Mouse (Mus musculus) cerebellum, adult 2 months (tissue): ENCODE measurements at regions not wholly inside any gene's neighbourhood (a gene's known extent, or its start where the extent isn't known, plus 50 kb on each side); places are given as distances from the start of the nearest gene placed in this dataset.
"Not testable (repeated sequence)": the region's sequence is repeated elsewhere in the genome, so short reads cannot be mapped to it uniquely, and the experiment has no call there.

Experiments used
- DNase-seq, 2 experiments: peaks; one replicate each; pipeline ENCODE4 v3.0.0; 2021
- H3K27ac ChIP-seq: fragments of 200-500 bp; 2 replicates; pipeline ENCODE4 v1.5.1; 2012; ENCODE audit warnings: low read length, control low read depth, inconsistent platforms; ENCODE audit not compliant: insufficient read depth
- H3K27me3 ChIP-seq: fragments of 200-500 bp; 2 replicates; pipeline ENCODE4 v1.6.1; 2012; ENCODE audit warnings: inconsistent platforms, mild to moderate bottlenecking, low read length, moderate library complexity; ENCODE audit not compliant: control insufficient read depth, insufficient read depth
- H3K4me1 ChIP-seq: fragments of 200-500 bp; 2 replicates; pipeline ENCODE4 v1.6.1; 2011; ENCODE audit warnings: low read length; ENCODE audit not compliant: control insufficient read depth, insufficient read depth
- H3K4me3 ChIP-seq: fragments of 200-500 bp; replicated peaks from 2 replicates; pipeline ENCODE3; 2011; ENCODE audit warnings: mild to moderate bottlenecking, low read depth, low read length, control low read depth; ENCODE audit not compliant: insufficient read depth
- CTCF ChIP-seq: fragments of 200-500 bp; IDR thresholded peaks from 2 replicates; pipeline ENCODE4 v1.5.1; 2011; ENCODE audit warnings: low read depth, mild to moderate bottlenecking, control low read depth, low read length, moderate library complexity, borderline replicate concordance; ENCODE audit not compliant: insufficient read depth
- POLR2A ChIP-seq: fragments of 200-500 bp; IDR thresholded peaks from 2 replicates; pipeline ENCODE4 v1.6.1; 2011; ENCODE audit warnings: low read length, control low read depth, borderline replicate concordance; ENCODE audit not compliant: insufficient read depth
- WGBS: fragments of 180-500 bp; shearing (Covaris S2); methylation state at CpG from one replicate; pipeline ENCODE4 v1.1.7; 2018; 5-methylcytosine and 5-hydroxymethylcytosine counted together

- H3K27me3 ChIP-seq, DNase-seq, H3K4me1 ChIP-seq, H3K27ac ChIP-seq, H3K4me3 ChIP-seq: not testable (repeated sequence)
- WGBS, result 87% methylated on average over 4 of the region's 4 CpGs
Observed at GRCm38 (mm10) chr6:22789731-22790130, 85.6 kb upstream of the Ptprz1 start.

DNA sequence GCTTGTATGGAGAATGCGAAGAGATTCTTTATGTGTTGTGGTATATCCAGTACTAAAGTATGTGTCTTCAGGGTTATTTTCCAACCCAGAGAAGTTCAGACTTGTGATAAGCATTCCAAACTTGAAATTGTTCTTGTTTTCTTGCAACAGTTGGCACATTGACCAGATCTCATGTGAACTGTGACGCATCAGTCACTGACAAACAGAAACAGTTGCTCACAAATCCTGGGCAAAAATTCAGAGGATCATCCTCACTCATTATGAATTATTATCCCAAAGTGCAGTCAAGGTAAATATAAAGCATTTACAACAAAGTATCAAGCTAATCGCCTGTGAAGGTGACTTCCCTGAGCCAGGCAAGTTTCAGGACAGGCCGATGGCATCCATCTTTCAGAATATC, 83.5 kb upstream of the Ptprz1 start:
- no peak for DNase-seq
- Histone ChIP-seq H3K4me3 (no peak overlapping the region), H3K27ac (no peak overlapping the region), H3K27me3 (no peaks in the 10 kb centered on the region), H3K4me1 (no peaks in the 10 kb centered on the region)
- TF ChIP-seq POLR2A (no peak), CTCF (no peak)
- 90% methylated on average over 4 of the region's 4 CpGs for WGBS

GRCm38 (mm10) chr6:22792601-22793000, 82.7 kb upstream of the Ptprz1 start:
- no peaks in the 10 kb centered on the region for H3K27me3 ChIP-seq
- H3K27ac ChIP-seq, result no peak overlapping the region
- DNase-seq, result no peak
- no peaks in the 10 kb centered on the region for H3K4me1 ChIP-seq
- H3K4me3 ChIP-seq, result no peak overlapping the region
- TF ChIP-seq CTCF (no peak), POLR2A (no peak)
- 89% methylated on average over 3 of the region's 3 CpGs for WGBS

- DNase-seq, result peak; percentile 8 to 38
- no peak overlapping the region for H3K27ac ChIP-seq
- WGBS, result 18% methylated on average over 12 of the region's 12 CpGs
- no peaks in the 10 kb centered on the region for H3K4me1 ChIP-seq
- TF ChIP-seq POLR2A, result no peak
- no peak for TF ChIP-seq CTCF
- H3K4me3 ChIP-seq, result no peak overlapping the region
- H3K27me3 ChIP-seq, result no peaks in the 10 kb centered on the region
Observed at GRCm38 (mm10) chr6:22794071-22794721, 81.1 kb upstream of the Ptprz1 start.

GRCm38 (mm10) chr6:22794755-22795154, 80.5 kb upstream of the Ptprz1 start:
- WGBS, result 67% methylated on average over 3 of the region's 3 CpGs
- DNase-seq, result peak in 1 of 2 experiments; percentile 3
- Histone ChIP-seq H3K27ac (no peak overlapping the region), H3K4me1 (no peaks in the 10 kb centered on the region), H3K4me3 (no peak overlapping the region), H3K27me3 (no peaks in the 10 kb centered on the region)
- no peak for TF ChIP-seq CTCF
- no peak for TF ChIP-seq POLR2A

DNA sequence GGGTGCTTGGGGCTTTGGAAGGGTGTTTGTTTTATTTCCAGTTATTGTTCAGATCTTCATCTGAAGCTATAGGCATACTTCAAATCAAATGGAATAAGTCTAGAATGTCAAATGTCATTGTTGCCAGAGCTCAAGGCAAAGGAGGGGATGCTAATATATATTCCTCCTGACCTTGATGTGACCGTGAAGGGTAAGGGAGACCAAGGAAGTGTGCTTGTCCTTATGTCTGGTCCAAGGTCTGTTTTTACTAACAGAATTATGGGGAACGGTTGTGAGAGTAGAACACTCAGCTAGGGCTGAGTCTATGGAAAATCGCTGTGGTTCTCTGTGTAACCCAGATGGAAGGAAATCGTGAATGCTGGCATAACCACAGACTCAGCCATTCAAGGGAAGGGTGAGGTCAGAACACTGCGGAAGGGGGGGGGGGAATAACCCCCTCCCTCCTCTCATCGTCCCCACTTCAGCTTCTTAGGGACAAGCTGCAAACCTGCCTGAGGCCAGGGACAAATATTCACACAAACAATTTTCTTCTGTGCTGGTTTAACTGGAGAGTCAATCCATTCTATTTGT, 79.9 kb upstream of the Ptprz1 start:
- Histone ChIP-seq H3K27me3 (no peaks in the 10 kb centered on the region), H3K27ac (no peak overlapping the region), H3K4me1 (no peaks in the 10 kb centered on the region), H3K4me3 (no peak overlapping the region)
- DNase-seq, result no peak
- WGBS, result 32% methylated on average over 6 of the region's 6 CpGs
- TF ChIP-seq CTCF (no peak), POLR2A (no peak)

- Histone ChIP-seq H3K27ac (no peak overlapping the region), H3K4me3 (no peak overlapping the region), H3K4me1 (no peaks in the 10 kb centered on the region; the same call in 1 of the 2 replicates), H3K27me3 (no peaks in the 10 kb centered on the region)
- no peak for TF ChIP-seq POLR2A
- no peak for TF ChIP-seq CTCF
- 90% methylated on average over 3 of the region's 3 CpGs for WGBS
- no peak for DNase-seq
Observed at GRCm38 (mm10) chr6:22801908-22802307, 73.4 kb upstream of the Ptprz1 start.

DNA sequence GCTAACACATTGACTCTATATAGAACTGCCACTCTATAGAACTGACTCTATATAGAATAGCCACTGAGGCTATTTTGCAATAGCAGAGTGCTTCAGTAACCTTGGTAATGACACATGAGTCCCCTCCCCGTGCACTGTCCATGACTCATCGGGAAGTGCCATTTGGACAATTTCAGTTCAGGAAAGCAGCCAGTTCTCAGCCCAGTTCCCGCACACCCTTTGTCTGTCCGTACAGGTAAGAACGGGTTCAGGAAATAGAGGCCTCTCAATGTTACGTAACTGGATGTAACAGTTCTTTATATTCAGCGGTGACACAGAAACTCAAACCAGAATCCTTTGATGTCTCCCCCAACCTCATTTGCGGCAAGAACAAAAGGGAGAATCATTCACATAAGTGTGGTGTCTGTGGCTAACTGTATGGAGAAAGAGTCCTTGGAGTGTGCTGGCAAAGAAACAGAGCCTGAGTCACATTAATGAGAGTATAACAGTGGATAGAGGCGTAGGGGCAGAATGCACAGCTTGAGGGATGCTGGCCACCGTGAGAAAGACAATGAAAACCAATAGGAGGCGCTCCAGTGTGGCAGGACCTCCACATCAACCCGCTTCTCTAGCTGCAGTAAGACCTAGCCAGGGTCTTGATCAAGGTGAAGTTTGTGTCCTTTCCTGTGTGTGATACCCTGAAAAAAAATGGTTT, 72.8 kb upstream of the Ptprz1 start:
- no peaks in the 10 kb centered on the region for H3K27me3 ChIP-seq
- H3K4me3 ChIP-seq, result no peak overlapping the region
- H3K4me1 ChIP-seq, result no peaks in the 10 kb centered on the region; the same call in 1 of the 2 replicates
- 31% methylated on average over 12 of the region's 12 CpGs for WGBS
- no peak for TF ChIP-seq CTCF
- TF ChIP-seq POLR2A, result no peak
- DNase-seq, result peak; percentile 9 to 66
- H3K27ac ChIP-seq, result no peak overlapping the region
